Mouse (Mus musculus) cerebellum, adult 11 months (tissue): ENCODE measurements around the gene Ccl24.

Experiments used
- DNase-seq: peaks from one replicate; pipeline ENCODE4 v3.0.0; 2022

The Ccl24 gene

DNA sequence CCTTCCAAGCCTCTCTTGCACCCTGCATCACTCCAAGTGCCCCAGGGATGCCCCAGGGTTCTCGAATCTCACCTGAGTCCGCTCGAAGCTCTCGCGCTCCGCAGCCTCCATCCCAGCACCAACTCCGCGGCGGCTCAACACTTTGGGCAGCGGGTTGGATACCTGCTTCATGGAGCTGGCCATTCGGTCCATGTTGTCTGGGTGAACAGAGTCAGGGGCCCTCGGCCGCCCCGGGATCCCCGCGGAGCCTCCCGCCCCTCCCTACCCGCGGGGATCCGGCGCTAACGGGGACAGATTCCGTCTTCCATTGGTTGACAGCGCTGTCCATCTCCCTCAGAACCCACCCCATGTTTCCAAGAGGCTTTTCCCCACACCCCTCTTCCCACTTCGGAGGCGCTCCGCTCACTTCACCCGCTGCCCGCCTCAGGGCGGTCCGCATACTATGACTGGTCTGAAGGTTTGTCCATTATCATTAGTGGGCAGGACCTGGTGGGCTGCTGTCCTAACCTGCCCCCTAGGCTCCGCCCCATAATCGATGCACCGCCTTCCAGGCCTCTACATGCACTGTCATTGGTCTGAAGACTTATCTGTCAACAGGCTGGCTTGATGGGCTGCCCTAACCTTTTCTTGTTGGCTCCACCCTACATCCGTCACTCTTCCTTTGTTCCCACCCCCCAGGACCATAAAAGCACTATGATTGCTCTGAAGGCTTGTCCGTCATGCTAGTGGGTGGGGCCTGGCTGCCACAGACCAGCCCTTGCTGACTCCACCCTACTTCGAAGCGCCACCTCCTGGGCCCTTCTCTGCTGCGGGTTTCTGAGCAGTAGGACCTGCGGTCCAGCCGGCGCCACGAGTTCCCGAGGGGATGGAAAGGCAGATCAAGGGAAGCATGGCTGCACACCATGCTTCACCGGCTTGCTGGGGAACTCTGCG, 27.7 kb downstream of the Ccl24 start, which contains the start of gene Hip1:
Gene Hip1, minus strand, starts transcription at position 256 of the 933 bp plus-strand sequence.
- DNase-seq = peak; percentile 100

DNA sequence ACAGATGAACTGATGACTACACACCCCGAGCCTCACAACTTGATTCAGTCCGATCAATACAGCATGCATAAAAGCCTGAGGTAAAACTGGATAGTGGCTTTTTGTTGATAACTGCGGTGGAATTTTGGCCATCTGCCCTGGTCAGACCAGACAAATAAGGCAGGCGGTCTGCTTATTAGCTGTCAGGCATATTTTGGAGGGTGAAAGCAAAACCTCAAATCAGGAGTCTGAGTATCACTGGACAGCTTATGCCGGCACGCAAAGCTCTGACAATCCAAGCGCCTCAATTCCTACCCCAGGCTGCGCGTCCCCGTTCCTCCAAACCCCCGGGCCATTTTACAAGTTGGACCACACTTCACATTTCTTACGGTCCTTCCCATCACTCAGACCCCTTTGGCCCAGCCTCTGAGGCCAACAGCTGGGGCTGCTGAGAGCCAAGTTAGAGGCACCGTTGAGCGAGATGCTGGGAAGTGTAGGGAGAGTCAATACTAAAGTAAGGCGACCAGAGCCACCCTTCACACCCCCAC, 28.8 kb downstream of the Ccl24 start:
- peak; percentile 26 for DNase-seq

DNA sequence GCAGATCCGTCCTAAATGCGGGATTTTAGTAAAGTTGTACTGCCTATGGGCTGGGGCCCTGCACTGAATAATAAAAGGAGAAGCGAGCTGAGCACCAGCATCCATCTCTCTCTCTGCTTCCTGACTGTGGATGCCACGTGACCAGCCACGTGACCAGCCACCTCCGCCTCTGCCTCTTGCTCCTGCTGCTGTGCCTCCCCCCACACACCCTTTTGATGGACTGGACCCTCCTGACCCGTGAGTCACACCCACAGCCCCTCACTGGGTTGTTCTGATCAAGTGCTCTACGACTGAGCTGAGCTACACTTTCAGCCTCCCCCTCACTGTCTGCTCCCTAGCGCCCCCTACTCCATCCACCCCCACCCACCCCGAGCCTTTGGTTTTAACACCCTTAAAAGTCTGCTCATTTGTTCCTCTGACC, 35.0 kb downstream of the Ccl24 start:
- no peak for DNase-seq

DNA sequence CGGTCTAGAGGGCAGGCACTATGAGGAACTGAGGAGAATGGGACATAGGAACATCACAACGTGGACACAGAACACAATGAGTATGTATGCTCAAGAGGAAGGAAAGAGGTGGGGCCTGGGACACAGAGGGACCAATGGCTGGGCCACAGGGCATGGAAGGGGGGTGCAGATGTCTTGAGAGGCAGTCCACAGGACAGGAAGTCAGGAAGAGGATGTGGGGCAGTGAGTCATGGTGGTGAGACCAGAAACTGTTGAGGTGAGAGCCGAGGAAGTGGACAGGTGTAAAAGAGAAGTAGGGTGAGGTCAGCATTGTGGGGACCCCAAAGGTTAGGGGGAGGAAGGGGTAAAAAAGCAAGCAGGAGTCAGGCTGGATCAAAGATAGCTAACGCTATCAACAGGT, 35.5 kb downstream of the Ccl24 start:
- DNase-seq = no peak

DNA sequence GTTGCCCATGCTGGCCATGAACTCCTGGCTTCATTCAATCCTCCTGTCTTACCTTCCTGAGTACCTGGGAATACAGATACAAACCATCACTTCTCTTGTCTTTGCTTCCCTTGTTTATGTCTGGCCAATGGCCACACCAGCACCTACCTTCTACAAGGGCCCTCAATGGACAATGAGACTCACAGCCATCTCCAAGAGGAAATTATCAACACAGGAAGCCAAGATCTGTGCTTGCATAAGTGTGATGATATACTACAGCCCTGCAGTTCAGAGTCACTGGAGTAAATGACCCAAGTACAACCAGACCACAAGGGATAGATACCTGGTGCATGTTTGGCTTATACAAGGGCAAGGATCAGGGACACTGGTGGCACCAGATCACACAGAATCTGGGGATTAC, 37.0 kb downstream of the Ccl24 start:
- no peak for DNase-seq

GRCm38 (mm10) chr5:135533431-135533830, 39.4 kb downstream of the Ccl24 start:
- DNase-seq = no peak

DNA sequence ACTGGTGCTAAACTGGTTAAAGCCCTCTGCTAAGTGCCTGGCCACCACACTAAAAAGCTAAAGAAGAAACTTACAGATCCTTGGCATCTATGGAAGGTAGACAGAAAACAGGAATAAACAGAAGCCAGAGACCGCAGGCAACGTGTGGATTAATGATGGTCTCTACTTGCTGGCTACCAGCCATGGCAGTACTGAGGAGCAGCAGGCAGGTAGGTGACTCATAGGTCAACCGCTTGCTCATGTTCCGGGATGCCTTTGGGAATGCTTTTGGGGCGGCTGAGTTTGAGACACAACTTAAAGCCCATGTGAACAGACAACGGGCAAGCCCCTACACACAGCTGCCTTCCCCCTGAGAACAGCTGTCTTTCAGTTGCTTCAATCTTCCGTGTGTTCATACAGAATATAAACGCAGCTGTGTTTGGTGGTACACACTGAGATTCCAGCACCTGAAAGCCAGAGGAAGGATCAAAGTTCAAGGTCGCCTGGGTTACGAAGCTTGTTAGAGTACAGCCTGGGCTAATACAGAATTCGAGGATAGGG, 41.5 kb downstream of the Ccl24 start:
- DNase-seq = peak; percentile 23

DNA sequence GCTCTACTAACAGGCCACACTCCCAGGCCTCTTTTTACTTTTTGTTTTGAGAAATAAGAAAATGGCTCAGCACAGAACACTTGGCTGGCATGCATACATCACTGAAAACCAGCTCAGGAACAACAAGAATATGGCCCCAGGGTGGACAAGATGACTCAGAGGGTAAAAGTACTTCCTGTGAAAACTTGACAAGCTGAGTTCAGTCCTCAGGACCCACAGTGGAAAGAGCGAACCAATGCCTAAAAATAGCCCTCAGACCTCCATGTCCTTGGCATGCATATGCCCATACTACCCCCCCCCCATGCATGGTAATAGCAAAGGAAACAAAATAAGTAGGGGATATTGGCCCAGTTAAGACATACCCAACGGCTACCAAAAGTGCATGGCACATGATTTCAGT, 42.9 kb downstream of the Ccl24 start:
- DNase-seq = no peak

DNA sequence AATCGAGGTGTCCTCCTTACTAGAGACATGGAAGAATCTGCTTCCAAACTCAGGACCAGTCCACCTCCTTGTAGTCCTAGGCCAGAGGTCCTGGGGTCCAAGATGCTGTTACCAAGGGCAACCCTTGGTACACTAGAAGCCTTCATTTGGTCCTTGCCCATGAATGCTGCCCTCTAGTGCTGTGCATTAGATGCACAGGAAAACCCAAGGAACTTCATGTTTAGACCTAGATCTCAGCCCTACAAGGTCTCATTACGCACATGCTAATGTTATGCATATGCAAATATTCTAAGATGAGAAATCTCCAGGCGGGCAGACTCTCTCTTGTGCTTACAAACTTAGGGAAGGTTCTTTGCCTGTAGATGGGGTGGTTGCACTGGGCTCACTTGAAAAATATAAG, 43.5 kb downstream of the Ccl24 start:
- no peak for DNase-seq

- DNase-seq = no peak
Observed at GRCm38 (mm10) chr5:135527986-135528385, 44.9 kb downstream of the Ccl24 start.

GRCm38 (mm10) chr5:135524660-135525560, 47.9 kb downstream of the Ccl24 start:
- no peak for DNase-seq

- no peak for DNase-seq
Observed at GRCm38 (mm10) chr5:135524087-135524486, 48.8 kb downstream of the Ccl24 start.

DNA sequence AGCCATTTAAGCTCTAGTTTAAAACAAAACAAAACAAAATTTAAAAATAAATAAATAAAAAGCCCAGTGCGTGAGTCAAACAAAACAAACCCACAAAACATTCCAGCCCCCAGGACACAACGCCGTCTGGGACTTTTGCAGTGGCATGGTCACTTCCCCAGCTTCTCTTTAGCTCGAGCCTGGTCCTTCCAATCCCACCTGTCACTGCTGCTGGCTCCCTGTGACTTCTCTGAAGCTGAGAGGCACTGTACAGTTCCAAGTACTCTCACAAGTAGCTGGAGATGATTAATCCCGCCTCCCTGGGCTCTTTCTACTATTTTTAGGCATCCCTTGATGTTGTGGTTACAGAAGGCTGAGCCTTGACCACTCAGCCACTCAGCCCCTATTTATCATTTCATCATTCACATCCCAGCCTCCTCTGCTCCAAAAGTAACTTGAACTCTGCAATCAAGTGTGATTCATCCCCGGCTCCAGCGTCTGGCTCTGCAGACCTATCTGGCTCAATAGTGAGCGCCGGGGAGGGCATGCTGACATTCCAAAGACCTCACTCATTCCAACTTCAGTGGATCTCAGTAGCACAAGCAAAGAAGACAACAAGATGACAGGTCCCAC, 50.6 kb downstream of the Ccl24 start:
- DNase-seq = no peak
